Mouse (Mus musculus): Measurements from ENCODE around the gene Cenpp. TPM values are rescaled to one million over a fixed set of nuclear protein-coding genes. Genes with fewer than 3 reads are reported as not detected.

The Cenpp gene
- polyA plus RNA-seq (2015; fragmentation: Nextera tagmentation; extraction: Ambion mirVana): 10.6 and 11.8 TPM in 2 replicates

DNA sequence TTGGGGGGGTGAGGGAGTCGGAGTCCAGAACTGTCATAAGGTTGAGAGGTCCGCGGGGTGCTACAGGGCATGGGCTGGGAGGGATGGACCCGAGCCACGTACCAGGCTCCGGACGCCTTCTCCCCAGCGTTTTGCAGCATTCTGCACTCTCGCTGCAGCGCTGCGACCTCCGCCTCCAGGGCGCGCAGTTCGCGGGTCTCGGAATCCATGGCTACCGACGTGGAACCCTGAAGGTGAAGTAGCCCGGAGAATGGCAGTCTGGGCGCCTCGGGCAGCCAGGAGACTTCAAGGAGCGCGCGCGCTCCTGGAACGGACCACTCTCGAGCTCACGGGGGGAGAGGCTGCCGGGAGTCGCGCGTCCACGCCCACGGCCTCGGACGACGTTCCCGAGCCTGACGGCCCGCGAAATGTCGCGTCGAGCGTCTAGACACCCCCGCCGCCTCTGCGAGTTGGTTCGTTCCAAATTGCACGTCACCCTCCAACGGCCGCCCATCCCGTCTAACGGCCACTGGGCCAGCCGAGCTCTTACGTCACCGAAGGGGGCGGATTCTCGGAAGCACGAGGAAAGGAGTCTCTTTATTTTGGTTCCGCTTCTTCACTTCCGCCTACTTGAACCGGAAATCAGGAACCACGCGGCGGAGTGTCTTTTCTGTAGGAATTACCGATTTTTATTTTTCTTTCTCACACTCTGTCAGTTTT, at the start of gene Cenpp, which contains the start of gene Nol8:
Gene Cenpp (minus strand): TSS at position 305 of the 699 bp plus-strand sequence.
Gene Nol8 (plus strand): TSS at position 598 of the 699 bp plus-strand sequence.
- Histone ChIP-seq H3K4me2 (ENCODE audit: low read length) (peak within 1 kb of the TSS; percentile 90), H3K27ac (ENCODE audit: low read length) (0 out of 2 replicates have a peak within 1 kb of the TSS, but pooled peaks have one; percentile 4), H3K36me3 (ENCODE audit: control insufficient read depth, insufficient read depth) (0 out of 2 replicates have a peak, but pooled peaks cover 3% of the 10 kb centered on the region), H3K4me3 (replicated peaks; ENCODE audit: low read length) (peak within 1 kb of the TSS; percentile 85), H3K9me3 (ENCODE audit: control insufficient read depth, low read length) (no peaks in the 10 kb centered on the region), H3K27me3 (replicated peaks; ENCODE audit: control insufficient read depth, insufficient read depth, low read length) (no peaks in the 10 kb centered on the region), H3K4me1 (replicated peaks; ENCODE audit: control insufficient read depth, insufficient read depth, low read length) (peaks cover 14% of the 10 kb centered on the region), H3K9ac (replicated peaks; ENCODE audit: low read depth, low read length) (peak within 1 kb of the TSS; percentile 65)
- WGBS: under 1% methylated on average over 68 of the region's 68 CpGs
- peak; percentile 99 for ATAC-seq

DNA sequence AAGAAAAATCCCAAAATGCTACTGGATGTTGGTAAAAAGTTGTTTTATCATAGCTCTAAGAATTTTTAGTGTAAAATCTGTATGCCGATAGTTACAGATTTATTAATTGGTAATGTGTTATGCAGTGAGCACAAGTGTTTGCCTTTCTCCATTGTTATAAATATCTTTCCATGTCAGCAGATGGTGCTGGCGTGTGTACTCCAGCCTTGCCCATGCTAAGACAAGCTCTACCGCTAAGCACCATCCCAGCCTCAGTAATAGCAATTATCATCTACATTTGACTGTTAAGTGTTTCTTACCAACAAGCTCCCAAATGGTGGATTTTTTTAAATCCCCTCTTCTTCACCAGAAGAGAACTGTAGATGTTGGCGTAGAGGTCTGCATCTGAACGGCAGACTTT, 38.5 kb upstream of the Cenpp start:
- peaks cover 36% of the 10 kb centered on the region for H3K36me3 ChIP-seq (ENCODE audit: control insufficient read depth, insufficient read depth)
- no peak overlapping the region for H3K27ac ChIP-seq (ENCODE audit: low read length)
- no peak overlapping the region for H3K4me3 ChIP-seq (replicated peaks; ENCODE audit: low read length)
- no peak overlapping the region for H3K9ac ChIP-seq (replicated peaks; ENCODE audit: low read depth, low read length)
- H3K4me2 ChIP-seq (ENCODE audit: low read length): no peak overlapping the region
- no peak for ATAC-seq
- no peaks in the 10 kb centered on the region for H3K27me3 ChIP-seq (replicated peaks; ENCODE audit: control insufficient read depth, insufficient read depth, low read length)
- 95% methylated on average over 5 of the region's 5 CpGs for WGBS
- H3K9me3 ChIP-seq (ENCODE audit: control insufficient read depth, low read length): no peaks in the 10 kb centered on the region
- H3K4me1 ChIP-seq (replicated peaks; ENCODE audit: control insufficient read depth, insufficient read depth, low read length): no peaks in the 10 kb centered on the region

DNA sequence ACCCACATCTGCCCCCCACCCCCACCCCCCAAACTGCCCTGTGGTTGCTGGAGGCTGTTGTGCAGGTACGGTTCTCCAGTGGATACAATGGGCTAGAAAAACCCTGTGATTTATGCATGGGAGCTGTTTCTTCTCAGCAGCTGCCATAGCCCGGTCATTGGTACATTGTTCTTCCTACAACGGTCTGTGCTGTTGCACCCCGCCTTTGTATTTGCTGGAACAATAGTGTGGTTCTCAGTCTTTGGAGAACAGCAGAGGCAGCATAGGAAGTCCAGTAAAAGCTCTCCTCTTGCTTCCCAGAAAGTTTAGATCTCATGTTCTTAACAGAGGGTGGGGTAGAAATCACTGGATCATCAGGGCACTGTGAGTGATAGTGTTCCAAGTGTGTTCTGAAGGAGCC, 31.7 kb upstream of the Cenpp start:
- no peak overlapping the region for H3K4me2 ChIP-seq (ENCODE audit: low read length)
- no peak for ATAC-seq
- H3K4me1 ChIP-seq (replicated peaks; ENCODE audit: control insufficient read depth, insufficient read depth, low read length): peaks cover 24% of the 10 kb centered on the region
- no peaks in the 10 kb centered on the region for H3K9me3 ChIP-seq (ENCODE audit: control insufficient read depth, low read length)
- H3K27me3 ChIP-seq (replicated peaks; ENCODE audit: control insufficient read depth, insufficient read depth, low read length): no peaks in the 10 kb centered on the region
- no peak overlapping the region for H3K27ac ChIP-seq (ENCODE audit: low read length)
- no peak overlapping the region for H3K9ac ChIP-seq (replicated peaks; ENCODE audit: low read depth, low read length)
- H3K36me3 ChIP-seq (ENCODE audit: control insufficient read depth, insufficient read depth): peaks cover 10% of the 10 kb centered on the region
- H3K4me3 ChIP-seq (replicated peaks; ENCODE audit: low read length): no peak overlapping the region
- WGBS: 68% methylated on average over 4 of the region's 4 CpGs

DNA sequence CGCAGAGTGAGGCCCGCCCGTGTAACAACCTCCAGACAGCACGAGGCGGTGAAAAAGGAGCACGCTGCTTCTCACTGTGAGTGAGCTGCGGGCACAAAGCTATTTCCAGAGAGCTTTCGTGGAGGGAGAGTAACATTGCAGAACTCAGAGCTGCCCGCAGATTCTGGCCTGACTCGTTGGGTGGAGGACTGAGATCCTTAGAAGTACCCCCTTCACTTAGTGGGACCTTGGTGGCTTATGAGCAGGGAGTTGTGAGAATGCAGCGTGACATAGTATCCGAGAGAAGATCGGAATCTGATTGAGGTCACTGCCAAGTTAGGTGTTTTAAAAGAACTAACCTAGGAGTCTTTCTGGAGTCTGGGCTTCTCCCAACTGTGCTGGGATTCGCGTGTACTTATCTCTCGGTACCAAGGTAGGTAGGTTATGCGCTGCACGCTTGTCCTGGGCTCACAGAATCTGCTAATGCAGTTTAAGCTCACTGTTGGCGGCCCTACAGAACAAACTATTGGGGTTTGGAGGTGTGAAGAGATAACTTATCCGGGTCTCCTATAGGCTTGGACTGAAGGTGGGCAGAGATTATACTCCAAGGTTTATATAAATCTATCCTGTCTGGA, 29.8 kb upstream of the Cenpp start:
- ATAC-seq: peak; percentile 2; the same call in 1 of the 2 replicates
- Histone ChIP-seq H3K9me3 (ENCODE audit: control insufficient read depth, low read length) (no peaks in the 10 kb centered on the region), H3K4me2 (ENCODE audit: low read length) (peak overlapping the region; percentile 80), H3K27ac (ENCODE audit: low read length) (peak overlapping the region; percentile 66; the same call in 1 of the 2 replicates), H3K9ac (replicated peaks; ENCODE audit: low read depth, low read length) (peak overlapping the region; percentile 86), H3K36me3 (ENCODE audit: control insufficient read depth, insufficient read depth) (peaks cover 6% of the 10 kb centered on the region; the same call in 1 of the 2 replicates), H3K4me1 (replicated peaks; ENCODE audit: control insufficient read depth, insufficient read depth, low read length) (peaks cover 24% of the 10 kb centered on the region), H3K27me3 (replicated peaks; ENCODE audit: control insufficient read depth, insufficient read depth, low read length) (no peaks in the 10 kb centered on the region), H3K4me3 (replicated peaks; ENCODE audit: low read length) (peak overlapping the region; percentile 92)
- WGBS: 1% methylated on average over 20 of the region's 20 CpGs

DNA sequence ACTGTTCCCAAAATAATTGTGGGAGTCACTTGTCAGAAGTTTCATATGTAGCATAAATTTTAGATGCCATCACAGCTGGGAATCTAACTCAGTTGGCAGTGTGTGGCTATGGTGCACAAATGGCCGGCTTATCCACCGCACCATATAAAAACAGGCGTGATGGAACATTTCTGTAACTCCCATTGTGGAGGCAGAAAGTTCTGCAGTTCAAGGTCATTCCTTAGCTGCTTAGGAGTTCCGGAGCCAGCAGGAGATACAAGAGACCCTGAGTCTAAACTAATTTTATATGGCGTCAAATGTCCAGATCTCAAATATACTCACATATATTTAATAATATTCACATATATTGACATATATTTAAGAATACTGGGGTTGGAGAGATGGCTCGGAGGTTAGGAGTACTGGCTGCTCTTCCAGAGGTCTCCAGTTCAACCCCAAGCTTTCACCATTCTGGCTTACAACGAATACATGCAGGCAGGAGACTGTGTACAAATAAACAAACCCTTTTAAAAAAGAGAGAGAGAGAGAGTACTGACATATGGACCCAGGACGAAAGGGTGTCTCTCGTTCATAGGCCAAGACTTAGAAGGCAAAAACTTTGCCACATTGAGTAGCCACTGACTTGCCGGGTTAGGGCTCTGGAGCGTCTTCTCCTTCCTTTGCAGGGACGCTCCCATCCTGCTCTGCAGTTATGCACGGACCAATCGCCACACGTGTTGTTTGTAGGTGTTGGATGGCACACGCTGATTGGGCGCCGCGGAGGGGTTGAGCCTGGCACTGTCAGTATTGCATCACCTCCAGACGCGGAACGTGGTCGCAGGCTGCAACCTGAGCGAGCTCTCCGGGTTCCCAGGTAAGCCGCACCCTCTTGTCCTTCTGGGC, 29.0 kb upstream of the Cenpp start, which contains the start of gene Iars:
Gene Iars (plus strand): TSS at position 750 of the 882 bp plus-strand sequence.
- Histone ChIP-seq H3K4me1 (replicated peaks; ENCODE audit: control insufficient read depth, insufficient read depth, low read length) (peaks cover 24% of the 10 kb centered on the region), H3K27me3 (replicated peaks; ENCODE audit: control insufficient read depth, insufficient read depth, low read length) (no peaks in the 10 kb centered on the region), H3K9me3 (ENCODE audit: control insufficient read depth, low read length) (no peaks in the 10 kb centered on the region), H3K9ac (replicated peaks; ENCODE audit: low read depth, low read length) (peak within 1 kb of the TSS; percentile 86), H3K4me3 (replicated peaks; ENCODE audit: low read length) (peak within 1 kb of the TSS; percentile 92), H3K27ac (ENCODE audit: low read length) (peak within 1 kb of the TSS; percentile 66; the same call in 1 of the 2 replicates), H3K4me2 (ENCODE audit: low read length) (peak within 1 kb of the TSS; percentile 80), H3K36me3 (ENCODE audit: control insufficient read depth, insufficient read depth) (peaks cover 11% of the 10 kb centered on the region; the same call in 1 of the 2 replicates)
- WGBS: 6% methylated on average over 26 of the region's 26 CpGs
- ATAC-seq: peak; percentile 100

DNA sequence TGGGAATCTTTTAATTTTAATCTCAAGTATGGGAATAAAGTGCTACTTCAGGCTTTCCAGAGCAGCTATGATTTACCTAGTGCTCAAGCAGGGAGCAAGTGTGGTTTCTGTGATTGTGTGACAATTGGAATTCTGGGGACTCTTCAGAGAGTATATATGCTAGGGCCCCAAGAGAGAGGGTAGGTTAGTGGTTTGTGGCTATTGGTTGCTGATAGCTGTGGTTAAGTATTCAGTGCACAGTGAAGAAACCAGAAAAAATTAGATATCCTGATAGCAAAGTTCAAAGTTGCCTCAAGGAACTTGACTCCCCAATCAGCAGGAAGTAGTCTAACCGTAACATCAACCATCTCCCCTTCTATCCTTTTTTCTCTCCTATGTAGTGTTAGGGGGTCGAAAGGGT, 25.2 kb upstream of the Cenpp start:
- no peak overlapping the region for H3K4me3 ChIP-seq (replicated peaks; ENCODE audit: low read length)
- no peak overlapping the region for H3K4me2 ChIP-seq (ENCODE audit: low read length)
- no peak for ATAC-seq
- no peak overlapping the region for H3K9ac ChIP-seq (replicated peaks; ENCODE audit: low read depth, low read length)
- no peaks in the 10 kb centered on the region for H3K27me3 ChIP-seq (replicated peaks; ENCODE audit: control insufficient read depth, insufficient read depth, low read length)
- H3K4me1 ChIP-seq (replicated peaks; ENCODE audit: control insufficient read depth, insufficient read depth, low read length): peaks cover 8% of the 10 kb centered on the region
- 92% methylated on average over 2 of the region's 2 CpGs for WGBS
- no peak overlapping the region for H3K27ac ChIP-seq (ENCODE audit: low read length)
- H3K9me3 ChIP-seq (ENCODE audit: control insufficient read depth, low read length): no peaks in the 10 kb centered on the region
- peaks cover 22% of the 10 kb centered on the region; the same call in 1 of the 2 replicates for H3K36me3 ChIP-seq (ENCODE audit: control insufficient read depth, insufficient read depth)

DNA sequence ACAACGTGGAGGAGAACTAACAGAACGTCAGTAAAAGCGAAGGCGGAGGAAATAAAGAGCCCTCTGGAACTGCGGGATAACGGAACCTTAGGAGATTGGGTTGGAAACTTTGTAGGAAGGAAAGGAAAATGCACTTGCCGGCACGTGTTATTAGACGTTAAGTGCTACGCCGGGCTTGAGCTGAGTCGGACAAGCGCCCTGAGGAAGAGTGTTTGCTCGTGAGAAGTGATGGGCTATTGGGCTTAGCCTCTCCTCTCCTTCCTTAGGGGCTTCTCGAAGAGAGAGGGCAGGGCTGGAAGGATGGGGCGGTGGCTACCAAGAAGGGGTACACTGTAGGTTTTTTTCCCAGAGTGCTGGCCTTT, 576 bp upstream of the Cenpp start:
- peak; percentile 80 for ATAC-seq
- Histone ChIP-seq H3K36me3 (ENCODE audit: control insufficient read depth, insufficient read depth) (0 out of 2 replicates have a peak, but pooled peaks cover 3% of the 10 kb centered on the region), H3K4me1 (replicated peaks; ENCODE audit: control insufficient read depth, insufficient read depth, low read length) (peaks cover 14% of the 10 kb centered on the region), H3K9me3 (ENCODE audit: control insufficient read depth, low read length) (no peaks in the 10 kb centered on the region), H3K27me3 (replicated peaks; ENCODE audit: control insufficient read depth, insufficient read depth, low read length) (no peaks in the 10 kb centered on the region), H3K9ac (replicated peaks; ENCODE audit: low read depth, low read length) (peak overlapping the region; percentile 65), H3K27ac (ENCODE audit: low read length) (0 out of 2 replicates have a peak overlapping the region, but pooled peaks have one; percentile 4), H3K4me3 (replicated peaks; ENCODE audit: low read length) (peak overlapping the region; percentile 85), H3K4me2 (ENCODE audit: low read length) (peak overlapping the region; percentile 90)
- under 1% methylated on average over 16 of the region's 16 CpGs for WGBS

DNA sequence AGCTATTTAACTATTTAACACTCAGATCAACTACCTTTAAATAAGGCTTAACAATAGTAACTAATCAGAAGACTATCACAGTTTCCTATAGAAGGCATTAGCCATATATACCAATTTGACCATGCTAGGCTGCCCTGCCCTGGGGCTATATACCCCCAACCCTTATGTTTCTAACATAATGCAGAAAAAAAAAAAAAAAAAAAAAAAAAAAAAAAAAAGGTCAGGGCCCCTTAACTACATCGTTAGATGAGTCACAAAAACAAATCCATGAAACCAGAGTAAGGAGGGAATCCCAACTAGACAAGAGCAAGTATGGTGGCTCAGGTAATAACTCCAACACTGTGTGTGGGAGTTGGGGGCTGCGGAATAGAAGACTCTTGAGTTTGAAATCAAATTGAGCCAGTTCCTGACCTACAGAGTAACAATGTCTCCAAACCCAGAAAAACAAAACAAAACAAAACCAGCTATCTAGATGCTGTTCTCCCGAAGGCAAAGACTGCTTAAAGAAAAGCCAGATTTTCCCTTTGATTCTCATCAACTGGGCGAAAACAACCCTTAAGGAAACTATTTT, 719 bp downstream of the Cenpp start:
- no peak overlapping the region for H3K27ac ChIP-seq (ENCODE audit: low read length)
- ATAC-seq: no peak
- no peaks in the 10 kb centered on the region for H3K9me3 ChIP-seq (ENCODE audit: control insufficient read depth, low read length)
- H3K4me2 ChIP-seq (ENCODE audit: low read length): peak overlapping the region; percentile 65
- H3K4me3 ChIP-seq (replicated peaks; ENCODE audit: low read length): peak overlapping the region; percentile 85
- peaks cover 14% of the 10 kb centered on the region for H3K4me1 ChIP-seq (replicated peaks; ENCODE audit: control insufficient read depth, insufficient read depth, low read length)
- peak overlapping the region; percentile 52; the same call in 1 of the 2 replicates for H3K9ac ChIP-seq (replicated peaks; ENCODE audit: low read depth, low read length)
- H3K36me3 ChIP-seq (ENCODE audit: control insufficient read depth, insufficient read depth): no peaks in the 10 kb centered on the region
- H3K27me3 ChIP-seq (replicated peaks; ENCODE audit: control insufficient read depth, insufficient read depth, low read length): no peaks in the 10 kb centered on the region
- whole genome bisulfite sequencing: 2% methylated on average over 4 of the region's 4 CpGs
